Mouse (Mus musculus): ENCODE data around the gene Sipa1l2.

DNA sequence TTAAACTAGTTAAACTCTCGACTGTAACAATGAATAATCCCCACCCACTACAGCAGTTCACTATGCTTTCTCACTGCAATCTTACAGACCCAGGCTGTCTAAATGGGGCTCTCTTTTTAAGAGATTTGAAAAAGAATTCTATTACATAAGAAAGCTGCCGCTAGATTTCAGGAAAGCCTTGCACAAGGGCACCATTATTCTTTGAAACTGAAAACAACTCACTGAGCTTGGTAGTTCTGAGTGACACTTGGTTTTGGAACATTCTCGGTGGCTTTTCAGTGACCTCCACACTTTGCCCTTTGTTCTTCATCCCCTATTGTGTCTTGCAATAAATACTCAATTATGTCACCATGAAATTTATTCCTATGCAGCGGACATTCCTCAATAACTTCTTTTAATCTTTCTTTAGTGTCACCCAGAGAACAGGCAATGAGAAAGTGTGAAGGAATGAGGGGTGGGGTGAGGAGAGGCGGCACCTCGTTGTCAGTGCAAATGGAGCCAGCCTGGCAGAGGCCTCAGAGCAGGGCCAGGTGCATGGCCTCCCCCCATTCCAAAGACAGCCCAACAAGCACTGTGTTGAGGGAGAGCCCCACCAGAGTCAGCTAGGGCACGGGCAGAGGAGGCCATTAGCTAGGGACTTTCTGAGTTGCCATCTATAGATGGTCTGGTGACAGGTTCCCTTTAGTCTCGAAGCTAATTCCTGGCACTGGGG is 140.5 kb downstream of the Sipa1l2 start:
- TF ChIP-seq POLR2A (IDR thresholded peaks at IDR 0.05; ENCODE audit: borderline replicate concordance, insufficient read depth, low read length) (no peak), CTCF (IDR thresholded peaks at IDR 0.05; ENCODE audit: borderline replicate concordance, insufficient read depth, low read depth, low read length) (no peak)
